Mouse (Mus musculus): ENCODE data around the gene Sec61g. TPM values are rescaled to one million over a fixed set of nuclear protein-coding genes. Genes with fewer than 3 reads are reported as not detected.
A peak's percentile ranks its signal among the peaks of the same experiment; 100 is the strongest.

The Sec61g gene
- 4.3 and 6.1 TPM in 2 replicates for polyA plus RNA-seq (2012; rRNA removed)

DNA sequence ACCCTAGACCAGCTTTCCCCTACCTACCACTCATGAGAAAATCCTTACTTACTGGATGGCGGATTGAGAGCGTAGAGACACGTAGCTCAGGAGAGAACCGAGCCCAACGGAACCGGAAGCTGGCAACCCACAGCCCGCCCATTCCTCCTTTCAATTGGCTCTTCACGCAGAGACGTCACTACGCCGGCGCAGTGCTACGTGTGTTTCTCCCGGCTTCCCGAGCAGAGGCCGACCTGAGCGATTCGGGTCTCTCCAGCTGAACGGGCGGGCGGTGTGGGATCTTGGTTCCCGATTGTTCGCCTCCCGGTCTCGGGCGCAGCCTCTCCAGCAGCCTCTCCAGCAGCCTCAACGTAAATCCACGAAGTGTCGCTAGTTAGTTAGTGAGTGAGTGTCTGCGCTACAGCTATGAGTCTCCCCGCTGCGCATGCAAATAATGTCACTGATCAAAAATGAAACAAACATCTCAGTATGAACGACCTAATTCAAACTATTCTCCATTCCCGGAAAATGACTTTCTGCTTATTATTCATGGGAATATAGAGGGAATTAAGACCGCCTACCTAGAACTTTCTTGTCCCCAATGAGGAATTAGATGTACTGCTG lies at the start of gene Sec61g:
Sec61g (minus strand) TSS at position 433 of the 603 bp plus-strand sequence.
- Histone ChIP-seq H3K4me1 (ENCODE audit: control insufficient read depth, insufficient read depth, insufficient read length, low read length) (no peaks in the 10 kb centered on the region), H3K4me3 (ENCODE audit: low read depth, low read length) (peak within 1 kb of the TSS; percentile 96), H3K36me3 (ENCODE audit: control insufficient read depth, insufficient read depth, low read length) (peaks cover 20% of the 10 kb centered on the region), H3K27me3 (ENCODE audit: control insufficient read depth, insufficient read depth, low read length) (no peaks in the 10 kb centered on the region), H3K27ac (ENCODE audit: insufficient read depth, low read depth, low read length) (peak within 1 kb of the TSS; percentile 100)
- TF ChIP-seq CTCF (IDR thresholded peaks at IDR 0.05; ENCODE audit: extremely low read depth, insufficient read length, insufficient replicate concordance, low read depth, low read length) (no peak), POLR2A (IDR thresholded peaks at IDR 0.05; ENCODE audit: low read depth, low read length) (peak; percentile 92)
- WGBS, result under 1% methylated on average over 35 of the region's 35 CpGs

DNA sequence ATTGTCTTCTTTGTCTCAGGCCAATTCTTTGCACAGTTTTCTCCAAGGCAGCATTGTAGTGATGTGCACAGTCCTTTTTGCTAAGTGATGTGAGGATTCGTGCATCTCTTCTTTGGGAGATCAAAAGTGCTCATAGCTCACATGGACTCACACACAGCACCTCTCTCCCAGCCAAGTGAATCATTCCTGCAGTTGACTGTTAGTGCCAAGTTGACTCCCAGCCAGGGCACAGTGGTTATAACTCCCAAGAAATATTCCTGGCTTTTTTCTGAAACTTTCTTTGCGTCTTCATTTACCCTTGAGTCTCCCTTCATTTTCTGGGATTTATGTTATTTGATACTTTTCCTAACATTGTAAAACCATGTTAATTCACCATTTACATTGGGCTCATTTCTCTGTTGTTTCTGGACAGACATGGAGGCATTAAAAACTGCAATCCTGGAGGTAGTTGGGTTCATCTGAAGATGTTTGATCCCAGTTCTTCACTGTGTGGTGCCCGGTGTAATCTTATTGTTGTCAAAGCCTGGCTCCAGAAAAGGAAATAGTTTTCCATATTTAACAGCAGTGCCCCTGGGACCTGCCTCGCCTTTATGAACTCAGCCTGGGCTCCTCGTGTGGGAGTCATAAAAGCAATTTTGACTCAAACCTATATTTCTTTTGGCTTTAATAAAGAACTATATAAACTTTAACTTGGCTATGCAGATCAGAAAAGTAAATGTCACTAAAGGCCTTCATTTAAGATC lies 38.3 kb upstream of the Sec61g start:
- TF ChIP-seq POLR2A (IDR thresholded peaks at IDR 0.05; ENCODE audit: low read depth, low read length) (no peak), CTCF (IDR thresholded peaks at IDR 0.05; ENCODE audit: extremely low read depth, insufficient read length, insufficient replicate concordance, low read depth, low read length) (no peak)
- WGBS, result 51% methylated on average over 5 of the region's 5 CpGs
- Histone ChIP-seq H3K4me1 (ENCODE audit: control insufficient read depth, insufficient read depth, insufficient read length, low read length) (no peaks in the 10 kb centered on the region), H3K27me3 (ENCODE audit: control insufficient read depth, insufficient read depth, low read length) (no peaks in the 10 kb centered on the region), H3K4me3 (ENCODE audit: low read depth, low read length) (no peak overlapping the region), H3K36me3 (ENCODE audit: control insufficient read depth, insufficient read depth, low read length) (no peaks in the 10 kb centered on the region), H3K27ac (ENCODE audit: insufficient read depth, low read depth, low read length) (no peak overlapping the region)

DNA sequence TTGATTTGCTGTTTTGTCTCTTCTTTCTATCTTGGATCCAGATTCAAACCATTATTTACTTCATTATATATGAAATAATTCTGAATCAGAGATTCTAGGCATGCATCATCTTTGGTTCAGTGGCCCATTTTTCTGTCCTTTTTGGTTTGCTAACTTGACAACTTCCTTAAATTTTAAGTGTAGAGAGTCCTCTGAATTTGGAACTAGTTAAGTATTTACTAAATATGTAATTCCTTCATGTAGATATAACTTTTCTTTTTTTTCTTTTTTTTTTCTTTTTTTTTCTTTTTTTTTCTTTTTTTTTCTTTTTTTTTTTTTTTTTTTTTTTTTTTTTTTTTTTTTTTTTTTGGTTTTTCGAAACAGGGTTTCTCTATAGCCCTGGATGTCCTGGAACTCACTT lies 29.1 kb upstream of the Sec61g start:
- 71% methylated on average over 1 of the region's 1 CpGs for WGBS
- H3K36me3 ChIP-seq (ENCODE audit: control insufficient read depth, insufficient read depth, low read length), result no peaks in the 10 kb centered on the region
- H3K4me3 ChIP-seq (ENCODE audit: low read depth, low read length), result no peak overlapping the region
- no peak overlapping the region for H3K27ac ChIP-seq (ENCODE audit: insufficient read depth, low read depth, low read length)
- H3K4me1 ChIP-seq (ENCODE audit: control insufficient read depth, insufficient read depth, insufficient read length, low read length), result no peaks in the 10 kb centered on the region
- TF ChIP-seq CTCF (IDR thresholded peaks at IDR 0.05; ENCODE audit: extremely low read depth, insufficient read length, insufficient replicate concordance, low read depth, low read length), result no peak
- no peak for TF ChIP-seq POLR2A (IDR thresholded peaks at IDR 0.05; ENCODE audit: low read depth, low read length)
- H3K27me3 ChIP-seq (ENCODE audit: control insufficient read depth, insufficient read depth, low read length), result no peaks in the 10 kb centered on the region

DNA sequence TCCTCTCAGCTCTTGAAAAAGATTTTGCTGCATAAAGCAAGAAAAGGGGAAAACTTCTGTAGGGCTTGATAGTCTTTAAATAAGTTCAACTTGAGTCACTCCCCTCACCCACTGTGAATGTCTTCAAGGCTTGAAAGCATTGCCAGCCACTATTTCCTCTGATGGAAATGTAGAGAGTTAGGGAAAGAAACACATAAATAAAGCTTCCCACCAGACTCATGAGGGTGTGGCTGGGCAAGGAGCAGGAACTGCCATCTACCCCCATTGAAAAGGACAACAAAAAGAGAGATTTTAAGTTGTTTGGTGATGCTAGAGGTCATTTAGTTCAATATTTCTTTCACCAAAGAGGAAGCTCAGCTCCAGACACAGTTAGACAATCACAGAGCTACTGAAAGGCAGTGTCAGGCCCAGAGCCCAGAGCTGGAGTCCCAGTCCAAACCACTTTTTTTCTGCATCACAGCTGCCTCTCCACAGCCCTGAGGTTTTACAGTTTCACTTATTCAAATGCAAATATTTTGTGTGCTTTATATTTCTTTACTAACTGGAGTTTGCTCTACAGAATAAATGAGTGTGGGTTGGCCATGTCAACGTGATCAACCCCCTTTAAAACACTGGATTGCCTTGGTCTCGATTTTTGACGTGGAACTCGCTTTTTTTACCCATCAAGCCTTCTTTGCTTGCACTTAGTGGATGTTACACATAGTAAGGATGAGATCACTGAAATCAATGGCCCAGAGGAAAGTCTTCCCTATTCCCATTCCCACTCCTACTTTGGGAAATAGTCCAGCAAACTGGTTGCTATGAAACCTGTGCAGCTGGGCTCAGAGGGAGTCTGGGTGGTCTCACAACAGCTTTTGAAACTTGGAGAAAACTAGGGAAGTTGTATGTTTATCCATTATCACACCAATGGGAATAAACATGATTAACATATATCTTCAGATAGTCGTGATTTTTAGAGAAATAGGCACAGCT lies 26.6 kb upstream of the Sec61g start:
- WGBS, result 68% methylated on average over 5 of the region's 5 CpGs

DNA sequence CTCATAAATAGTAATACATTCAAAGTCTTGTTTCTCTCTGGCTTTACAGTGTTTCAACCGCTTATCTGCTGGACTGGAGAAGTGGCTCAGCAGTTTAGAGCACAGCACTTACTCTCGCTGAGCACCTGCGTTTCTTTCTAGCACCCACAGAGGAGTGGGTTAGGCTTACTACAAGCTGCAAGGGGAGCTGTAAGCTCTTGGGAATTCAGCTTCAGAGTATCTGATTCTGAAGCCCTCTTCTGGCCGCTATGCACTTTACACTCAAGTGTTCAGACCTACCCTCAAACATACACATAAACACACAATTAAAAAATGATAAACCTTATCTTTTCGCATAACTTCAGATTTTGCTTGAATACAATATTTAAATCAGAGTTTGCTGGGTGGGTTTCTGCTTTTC lies 24.6 kb upstream of the Sec61g start:
- no peaks in the 10 kb centered on the region for H3K27me3 ChIP-seq (ENCODE audit: control insufficient read depth, insufficient read depth, low read length)
- no peak overlapping the region for H3K27ac ChIP-seq (ENCODE audit: insufficient read depth, low read depth, low read length)
- WGBS, result 23% methylated on average over 5 of the region's 5 CpGs
- no peaks in the 10 kb centered on the region for H3K4me1 ChIP-seq (ENCODE audit: control insufficient read depth, insufficient read depth, insufficient read length, low read length)
- TF ChIP-seq CTCF (IDR thresholded peaks at IDR 0.05; ENCODE audit: extremely low read depth, insufficient read length, insufficient replicate concordance, low read depth, low read length) (no peak), POLR2A (IDR thresholded peaks at IDR 0.05; ENCODE audit: low read depth, low read length) (no peak)
- no peak overlapping the region for H3K4me3 ChIP-seq (ENCODE audit: low read depth, low read length)
- no peaks in the 10 kb centered on the region for H3K36me3 ChIP-seq (ENCODE audit: control insufficient read depth, insufficient read depth, low read length)

More for the DNA sequence above, 26.6 kb upstream of the Sec61g start:
- Histone ChIP-seq H3K4me1 (ENCODE audit: control insufficient read depth, insufficient read depth, insufficient read length, low read length) (no peaks in the 10 kb centered on the region), H3K27ac (ENCODE audit: insufficient read depth, low read depth, low read length) (no peak overlapping the region), H3K4me3 (ENCODE audit: low read depth, low read length) (no peak overlapping the region), H3K36me3 (ENCODE audit: control insufficient read depth, insufficient read depth, low read length) (no peaks in the 10 kb centered on the region), H3K27me3 (ENCODE audit: control insufficient read depth, insufficient read depth, low read length) (no peaks in the 10 kb centered on the region)
- TF ChIP-seq POLR2A (IDR thresholded peaks at IDR 0.05; ENCODE audit: low read depth, low read length) (no peak), CTCF (IDR thresholded peaks at IDR 0.05; ENCODE audit: extremely low read depth, insufficient read length, insufficient replicate concordance, low read depth, low read length) (no peak)

DNA sequence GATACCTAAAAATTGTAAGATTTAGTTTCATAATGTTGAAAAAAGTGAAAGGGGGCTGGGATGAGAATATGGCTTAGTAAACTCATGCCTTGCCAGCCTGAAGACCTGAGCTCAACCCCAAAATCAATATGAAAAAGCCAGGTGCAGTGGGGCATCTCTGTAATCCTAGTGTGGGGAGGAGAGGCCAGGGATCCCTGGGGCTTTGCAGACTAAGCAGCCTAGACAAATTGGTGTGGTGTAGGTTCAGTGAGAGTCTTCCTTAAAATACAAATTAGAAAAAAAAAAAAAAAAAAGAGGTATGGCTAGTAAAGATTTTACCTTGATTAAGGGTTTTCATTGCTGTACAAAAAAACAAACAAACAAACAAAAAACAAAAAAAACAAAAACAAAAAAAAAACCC lies 20.6 kb upstream of the Sec61g start:
- Histone ChIP-seq H3K27ac (ENCODE audit: insufficient read depth, low read depth, low read length) (no peak overlapping the region), H3K4me1 (ENCODE audit: control insufficient read depth, insufficient read depth, insufficient read length, low read length) (no peaks in the 10 kb centered on the region)

More for the DNA sequence above, 20.6 kb upstream of the Sec61g start:
- H3K36me3 ChIP-seq (ENCODE audit: control insufficient read depth, insufficient read depth, low read length), result no peaks in the 10 kb centered on the region
- H3K4me3 ChIP-seq (ENCODE audit: low read depth, low read length), result no peak overlapping the region
- no peaks in the 10 kb centered on the region for H3K27me3 ChIP-seq (ENCODE audit: control insufficient read depth, insufficient read depth, low read length)
- TF ChIP-seq POLR2A (IDR thresholded peaks at IDR 0.05; ENCODE audit: low read depth, low read length), result no peak
- TF ChIP-seq CTCF (IDR thresholded peaks at IDR 0.05; ENCODE audit: extremely low read depth, insufficient read length, insufficient replicate concordance, low read depth, low read length), result no peak

Measured in small intestine, adult 2 months (tissue).